Mouse (Mus musculus): ENCODE results near the gene Ifnlr1. TPM values are rescaled to one million over a fixed set of nuclear protein-coding genes. Genes with fewer than 3 reads are reported as not detected.

Ifnlr1 gene
- polyA plus RNA-seq, 1 experiment from 2014 or later = 0.28 TPM

- H3K4me1 ChIP-seq = peaks cover 14% of the 10 kb centered on the region
- H3K27ac ChIP-seq = no peak overlapping the region
- H3K36me3 ChIP-seq = no peaks in the 10 kb centered on the region
- no peak for DNase-seq (ENCODE audit: low spot score)
- H3K27me3 ChIP-seq (ENCODE audit: insufficient read depth, poor library complexity, severe bottlenecking) = 0 out of 2 replicates have a peak, but pooled peaks cover 7% of the 10 kb centered on the region
- WGBS = 54% methylated on average over 17 of the region's 17 CpGs
- H3K9me3 ChIP-seq = no peaks in the 10 kb centered on the region
- no peak overlapping the region for H3K4me3 ChIP-seq
These were observed 19.7 kb upstream of the Ifnlr1 start for GRCm38 (mm10) chr4:135666192-135666975.

GRCm38 (mm10) chr4:135667266-135667844 lies 18.7 kb upstream of the Ifnlr1 start:
- DNase-seq (ENCODE audit: low spot score) = no peak
- no peak overlapping the region for H3K27ac ChIP-seq
- no peak overlapping the region for H3K4me3 ChIP-seq
- no peaks in the 10 kb centered on the region for H3K36me3 ChIP-seq
- peaks cover 5% of the 10 kb centered on the region; the same call in 1 of the 2 replicates for H3K4me1 ChIP-seq
- no peaks in the 10 kb centered on the region for H3K9me3 ChIP-seq
- 0 out of 2 replicates have a peak, but pooled peaks cover 7% of the 10 kb centered on the region for H3K27me3 ChIP-seq (ENCODE audit: insufficient read depth, poor library complexity, severe bottlenecking)
- 12% methylated on average over 16 of the region's 16 CpGs for WGBS

GRCm38 (mm10) chr4:135673507-135673906 lies 12.6 kb upstream of the Ifnlr1 start:
- Histone ChIP-seq H3K36me3 (no peaks in the 10 kb centered on the region), H3K4me3 (no peak overlapping the region), H3K27me3 (ENCODE audit: insufficient read depth, poor library complexity, severe bottlenecking) (peaks cover 24% of the 10 kb centered on the region; the same call in 1 of the 2 replicates), H3K4me1 (0 out of 2 replicates have a peak, but pooled peaks cover 7% of the 10 kb centered on the region), H3K9me3 (no peaks in the 10 kb centered on the region), H3K27ac (no peak overlapping the region)
- WGBS = 62% methylated on average over 3 of the region's 3 CpGs
- no peak for DNase-seq (ENCODE audit: low spot score)

- Histone ChIP-seq H3K36me3 (no peaks in the 10 kb centered on the region), H3K4me3 (no peak overlapping the region), H3K9me3 (no peaks in the 10 kb centered on the region), H3K27ac (no peak overlapping the region), H3K27me3 (ENCODE audit: insufficient read depth, poor library complexity, severe bottlenecking) (peaks cover 29% of the 10 kb centered on the region; the same call in 1 of the 2 replicates), H3K4me1 (0 out of 2 replicates have a peak, but pooled peaks cover 7% of the 10 kb centered on the region)
- WGBS = 75% methylated on average over 9 of the region's 9 CpGs
- no peak for DNase-seq (ENCODE audit: low spot score)
These were observed 11.1 kb upstream of the Ifnlr1 start for GRCm38 (mm10) chr4:135674993-135675392.

- no peaks in the 10 kb centered on the region for H3K9me3 ChIP-seq
- 0 out of 2 replicates have a peak, but pooled peaks cover 7% of the 10 kb centered on the region for H3K4me1 ChIP-seq
- DNase-seq (ENCODE audit: low spot score) = no peak
- H3K36me3 ChIP-seq = no peaks in the 10 kb centered on the region
- no peak overlapping the region for H3K27ac ChIP-seq
- peaks cover 33% of the 10 kb centered on the region; the same call in 1 of the 2 replicates for H3K27me3 ChIP-seq (ENCODE audit: insufficient read depth, poor library complexity, severe bottlenecking)
- 75% methylated on average over 5 of the region's 5 CpGs for WGBS
- no peak overlapping the region for H3K4me3 ChIP-seq
These were observed 9.6 kb upstream of the Ifnlr1 start for GRCm38 (mm10) chr4:135676476-135676875.

- Histone ChIP-seq H3K4me1 (peaks cover 7% of the 10 kb centered on the region; the same call in 1 of the 2 replicates), H3K27ac (no peak overlapping the region), H3K27me3 (ENCODE audit: insufficient read depth, poor library complexity, severe bottlenecking) (peaks cover 44% of the 10 kb centered on the region; the same call in 1 of the 2 replicates), H3K36me3 (no peaks in the 10 kb centered on the region), H3K9me3 (no peaks in the 10 kb centered on the region), H3K4me3 (no peak overlapping the region)
- WGBS = 70% methylated on average over 4 of the region's 4 CpGs
- DNase-seq (ENCODE audit: low spot score) = no peak
These were observed 6.8 kb upstream of the Ifnlr1 start for GRCm38 (mm10) chr4:135679316-135679715.

GRCm38 (mm10) chr4:135681789-135682188 lies 4.3 kb upstream of the Ifnlr1 start:
- H3K4me1 ChIP-seq = peaks cover 10% of the 10 kb centered on the region
- no peak for DNase-seq (ENCODE audit: low spot score)
- WGBS = 74% methylated on average over 5 of the region's 5 CpGs
- H3K27ac ChIP-seq = no peak overlapping the region
- H3K4me3 ChIP-seq = no peak overlapping the region
- H3K36me3 ChIP-seq = no peaks in the 10 kb centered on the region
- H3K9me3 ChIP-seq = no peaks in the 10 kb centered on the region
- peaks cover 60% of the 10 kb centered on the region for H3K27me3 ChIP-seq (ENCODE audit: insufficient read depth, poor library complexity, severe bottlenecking)

- DNase-seq (ENCODE audit: low spot score) = no peak
- Histone ChIP-seq H3K9me3 (no peaks in the 10 kb centered on the region), H3K36me3 (no peaks in the 10 kb centered on the region), H3K4me1 (peaks cover 11% of the 10 kb centered on the region), H3K27ac (no peak overlapping the region), H3K4me3 (no peak overlapping the region), H3K27me3 (ENCODE audit: insufficient read depth, poor library complexity, severe bottlenecking) (peaks cover 71% of the 10 kb centered on the region)
- WGBS = 12% methylated on average over 4 of the region's 4 CpGs
These were observed 2.5 kb upstream of the Ifnlr1 start for GRCm38 (mm10) chr4:135683553-135683952.

- Histone ChIP-seq H3K27me3 (ENCODE audit: insufficient read depth, poor library complexity, severe bottlenecking) (peaks cover 78% of the 10 kb centered on the region), H3K9me3 (no peaks in the 10 kb centered on the region), H3K4me1 (peaks cover 11% of the 10 kb centered on the region), H3K27ac (no peak overlapping the region), H3K4me3 (no peak overlapping the region), H3K36me3 (no peaks in the 10 kb centered on the region)
- DNase-seq (ENCODE audit: low spot score) = no peak
- 35% methylated on average over 3 of the region's 3 CpGs for WGBS
These were observed 1.4 kb upstream of the Ifnlr1 start for GRCm38 (mm10) chr4:135684731-135685130.

- Histone ChIP-seq H3K27ac (peak overlapping the region; percentile 82), H3K36me3 (no peaks in the 10 kb centered on the region), H3K27me3 (ENCODE audit: insufficient read depth, poor library complexity, severe bottlenecking) (peaks cover 83% of the 10 kb centered on the region), H3K9me3 (no peaks in the 10 kb centered on the region), H3K4me3 (peak overlapping the region; percentile 84), H3K4me1 (peaks cover 11% of the 10 kb centered on the region)
- 1% methylated on average over 21 of the region's 21 CpGs for WGBS
- no peak for DNase-seq (ENCODE audit: low spot score)
These were observed 474 bp downstream of the Ifnlr1 start for GRCm38 (mm10) chr4:135686568-135686953.

- WGBS = 86% methylated on average over 7 of the region's 7 CpGs
- no peak for DNase-seq (ENCODE audit: low spot score)
- Histone ChIP-seq H3K4me3 (no peak overlapping the region), H3K27me3 (ENCODE audit: insufficient read depth, poor library complexity, severe bottlenecking) (peaks cover 65% of the 10 kb centered on the region), H3K27ac (no peak overlapping the region), H3K36me3 (no peaks in the 10 kb centered on the region), H3K4me1 (peaks cover 11% of the 10 kb centered on the region), H3K9me3 (no peaks in the 10 kb centered on the region)
These were observed 3.7 kb downstream of the Ifnlr1 start for GRCm38 (mm10) chr4:135689797-135690196.

- Histone ChIP-seq H3K27me3 (ENCODE audit: insufficient read depth, poor library complexity, severe bottlenecking) (peaks cover 61% of the 10 kb centered on the region), H3K4me1 (peaks cover 11% of the 10 kb centered on the region), H3K27ac (no peak overlapping the region), H3K4me3 (no peak overlapping the region), H3K9me3 (no peaks in the 10 kb centered on the region), H3K36me3 (no peaks in the 10 kb centered on the region)
- no peak for DNase-seq (ENCODE audit: low spot score)
- WGBS = 77% methylated on average over 11 of the region's 11 CpGs
These were observed 4.2 kb downstream of the Ifnlr1 start for GRCm38 (mm10) chr4:135690241-135690640.

GRCm38 (mm10) chr4:135692916-135693315 lies 6.8 kb downstream of the Ifnlr1 start:
- H3K27me3 ChIP-seq (ENCODE audit: insufficient read depth, poor library complexity, severe bottlenecking) = peaks cover 34% of the 10 kb centered on the region
- H3K4me1 ChIP-seq = no peaks in the 10 kb centered on the region
- H3K36me3 ChIP-seq = no peaks in the 10 kb centered on the region
- WGBS = 67% methylated on average over 4 of the region's 4 CpGs
- no peaks in the 10 kb centered on the region for H3K9me3 ChIP-seq
- no peak for DNase-seq (ENCODE audit: low spot score)
- no peak overlapping the region for H3K27ac ChIP-seq
- H3K4me3 ChIP-seq = no peak overlapping the region

Data from heart, embryonic 10.5 days (tissue).